Mouse (Mus musculus) heart, postnatal 14 days (tissue): ENCODE results near the gene Trio. TPM values are rescaled to one million over a fixed set of nuclear protein-coding genes. Genes with fewer than 3 reads are reported as not detected.

Source experiments
- DNase-seq, 2 experiments: peaks; one replicate each; pipeline ENCODE4 v3.0.0; 2021 to 2022
- intact Hi-C: fragments of 180-260 bp; cut with DNase I; formaldehyde crosslinking; loops from one replicate; pipeline ENCODE4 v1.15.1; 2025
- total RNA-seq, 2 experiments: library from RNA; stranded (reverse); gene quantifications; 2 replicates each; pipeline ENCODE4 v1.2.3; 2021

The Trio gene
- total RNA-seq, 2 experiments from 2014 or later = 59.0 to 60.3 TPM

GRCm38 (mm10) chr15:27927614-27928013 is 98.0 kb downstream of the Trio start:
- DNase-seq = no peak
- intact Hi-C loops = no loop called here

GRCm38 (mm10) chr15:27926941-27927340 is 98.7 kb downstream of the Trio start:
- intact Hi-C loops = no loop called here
- DNase-seq = no peak

GRCm38 (mm10) chr15:27926450-27926849 is 99.2 kb downstream of the Trio start:
- no peak for DNase-seq
- intact Hi-C loops = no loop called here

GRCm38 (mm10) chr15:27925865-27926264 is 99.8 kb downstream of the Trio start:
- DNase-seq = no peak
- intact Hi-C loops = no loop called here

GRCm38 (mm10) chr15:27925004-27925635 is 100.5 kb downstream of the Trio start:
- DNase-seq = no peak
- intact Hi-C loops = no loop called here

- no peak for DNase-seq
- intact Hi-C loops = loop anchor here (5.0 kb wide), 1 partner anchor 143 kb away; no protein-coding TSS in a partner anchor
Measured at GRCm38 (mm10) chr15:27923987-27924341, 101.7 kb downstream of the Trio start.

GRCm38 (mm10) chr15:27923280-27923986 is 102.2 kb downstream of the Trio start:
- peak; percentile 78 to 81 for DNase-seq
- intact Hi-C loops = loop anchor here (5.0 kb wide), 1 partner anchor 144 kb away; no protein-coding TSS in a partner anchor

- DNase-seq = no peak
- intact Hi-C loops = loop anchor here (5.0 kb wide), 1 partner anchor 147 kb away; no protein-coding TSS in a partner anchor
Measured at GRCm38 (mm10) chr15:27920751-27921150, 104.9 kb downstream of the Trio start.

GRCm38 (mm10) chr15:27919540-27919939 is 106.1 kb downstream of the Trio start:
- intact Hi-C loops = no loop called here
- DNase-seq = peak; percentile 57 to 67

GRCm38 (mm10) chr15:27918798-27919197 is 106.8 kb downstream of the Trio start:
- no peak for DNase-seq
- intact Hi-C loops = loop anchor here (1.0 kb wide), 1 partner anchor 264 kb away; no protein-coding TSS in a partner anchor

- DNase-seq = no peak
- intact Hi-C loops = no loop called here
Measured at GRCm38 (mm10) chr15:27916204-27916603, 109.4 kb downstream of the Trio start.

GRCm38 (mm10) chr15:27913013-27913412 is 112.6 kb downstream of the Trio start:
- intact Hi-C loops = no loop called here
- DNase-seq = no peak

- intact Hi-C loops = no loop called here
- DNase-seq = no peak
Measured at GRCm38 (mm10) chr15:27911196-27911595, 114.5 kb downstream of the Trio start.

GRCm38 (mm10) chr15:27910179-27910578 is 115.5 kb downstream of the Trio start:
- intact Hi-C loops = no loop called here
- no peak for DNase-seq

- intact Hi-C loops = no loop called here
- no peak for DNase-seq
Measured at GRCm38 (mm10) chr15:27907649-27908048, 118.0 kb downstream of the Trio start.

- intact Hi-C loops = no loop called here
- no peak for DNase-seq
Measured at GRCm38 (mm10) chr15:27906409-27906808, 119.2 kb downstream of the Trio start.

- intact Hi-C loops = no loop called here
- peak; percentile 61 to 80 for DNase-seq
Measured at GRCm38 (mm10) chr15:27905341-27905740, 120.3 kb downstream of the Trio start.

GRCm38 (mm10) chr15:27904346-27905005 is 121.2 kb downstream of the Trio start:
- DNase-seq = no peak
- intact Hi-C loops = no loop called here

- intact Hi-C loops = no loop called here
- no peak for DNase-seq
Measured at GRCm38 (mm10) chr15:27901200-27901599, 124.4 kb downstream of the Trio start.

GRCm38 (mm10) chr15:27898795-27899406 is 126.7 kb downstream of the Trio start:
- DNase-seq = no peak
- intact Hi-C loops = no loop called here

- DNase-seq = no peak
- intact Hi-C loops = no loop called here
Measured at GRCm38 (mm10) chr15:27894112-27894511, 131.5 kb downstream of the Trio start.
